Mouse (Mus musculus): Measurements from ENCODE around the gene 2900011O08Rik.
"Not testable (repeated sequence)": the region's sequence is repeated elsewhere in the genome, so short reads cannot be mapped to it uniquely, and the experiment has no call there.

- TF ChIP-seq CTCF (IDR thresholded peaks at IDR 0.05; ENCODE audit: control insufficient read depth, insufficient read depth, low read length); POLR2A (IDR thresholded peaks at IDR 0.05; ENCODE audit: borderline replicate concordance, control insufficient read depth, low read depth, low read length): not testable (repeated sequence)
Observed at GRCm38 (mm10) chr16:13981726-13982125, 4.7 kb upstream of the 2900011O08Rik start.
